Mouse (Mus musculus) megakaryocyte progenitor cell, adult 5-6 weeks (primary cell): Measurements from ENCODE around the gene Taok2. TPM values are rescaled to one million over a fixed set of nuclear protein-coding genes. Genes with fewer than 3 reads are reported as not detected.
A peak's percentile ranks its signal among the peaks of the same experiment; 100 is the strongest.
"Not testable (repeated sequence)": the region's sequence is repeated elsewhere in the genome, so short reads cannot be mapped to it uniquely, and the experiment has no call there.

Source experiments
- ATAC-seq: replicated peaks from 2 replicates; pipeline ENCODE4 v1.8.0; 2016; ENCODE audit warnings: mild to moderate bottlenecking, moderate TSS enrichment, inconsistent platforms; ENCODE audit not compliant: poor library complexity
- total RNA-seq, 2 experiments: library from RNA; stranded (forward) in 1 of 2; stranded (reverse) in 1 of 2; fragments of 157-497, 149-512 nt in 1 of 2; fragments of 200-1000 nt in 1 of 2; gene quantifications; 2 replicates each; pipeline versions ENCODE4 v1.2.3 to v1.2.4; 2015 to 2017

The Taok2 gene
- total RNA-seq (2015) (16.5 and 19.4 TPM in 2 replicates), total RNA-seq (2017) (30.2 and 32.6 TPM in 2 replicates)

DNA sequence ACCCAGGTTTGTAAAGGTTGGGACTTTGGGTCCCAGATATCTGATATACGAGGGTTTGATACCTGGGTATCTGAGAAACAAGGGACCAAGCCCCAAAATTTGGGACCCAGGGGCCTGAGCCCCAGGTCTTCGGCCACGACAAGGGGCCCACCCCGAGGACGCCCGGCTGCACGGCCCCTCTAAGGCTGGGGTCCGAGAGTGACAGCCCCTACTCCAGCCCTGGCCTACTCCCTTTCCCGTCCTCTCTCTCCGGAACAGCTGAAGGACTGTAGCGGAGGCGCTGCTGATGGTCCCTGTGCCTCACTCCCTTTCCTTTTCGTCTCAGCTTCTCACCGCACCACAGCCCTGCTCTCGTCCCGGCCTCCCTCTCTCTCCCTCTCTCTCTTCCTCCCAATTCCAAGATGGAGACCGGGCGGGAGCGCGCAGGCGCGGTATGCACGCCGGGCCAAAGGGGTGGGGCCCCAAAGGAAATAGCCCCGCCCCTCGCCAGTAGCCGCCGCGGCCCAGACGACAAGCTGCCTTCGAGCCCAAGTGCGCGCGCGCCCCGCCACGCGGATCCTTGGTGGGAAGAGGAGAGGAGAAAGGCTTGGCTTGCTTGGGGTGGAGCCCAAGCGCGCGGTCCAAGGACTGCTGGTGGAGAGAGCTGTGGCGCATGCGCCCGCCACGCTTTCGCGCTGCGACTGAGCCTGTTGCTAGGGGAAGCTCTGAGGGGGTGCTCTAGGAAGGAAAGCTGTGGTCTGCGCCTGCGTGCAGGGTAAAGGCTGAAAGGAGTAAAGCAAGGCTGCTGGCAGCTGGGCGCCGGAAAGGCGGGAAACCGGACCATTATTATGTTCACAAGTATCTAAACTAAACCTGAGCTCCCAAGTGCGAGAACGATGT lies at the start of gene Taok2:
TSS of gene Taok2 (minus strand) at position 418 of the 879 bp plus-strand sequence.
- peak; percentile 94 for ATAC-seq

- ATAC-seq = no peak
Observed at GRCm38 (mm10) chr7:126932652-126933051, 48.1 kb upstream of the Taok2 start.

DNA sequence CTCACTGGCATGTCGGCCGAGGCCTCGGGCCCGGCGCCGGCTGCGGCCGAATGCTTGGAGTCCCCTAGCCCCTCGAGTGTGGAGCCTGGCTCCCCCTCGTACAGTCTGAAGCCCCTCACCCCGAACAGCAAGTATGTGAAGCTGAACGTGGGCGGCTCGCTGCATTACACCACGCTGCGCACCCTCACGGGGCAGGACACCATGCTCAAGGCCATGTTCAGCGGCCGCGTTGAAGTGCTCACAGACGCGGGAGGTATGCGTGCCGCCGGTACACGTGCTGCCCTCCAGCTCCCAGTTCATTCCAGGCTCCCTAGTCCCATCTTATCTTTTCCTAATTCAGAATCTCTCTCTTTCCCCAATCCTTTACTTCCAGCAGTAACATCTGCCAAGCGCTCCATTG lies 44.5 kb upstream of the Taok2 start:
- ATAC-seq = no peak

GRCm38 (mm10) chr7:126928384-126929037 lies 44.0 kb upstream of the Taok2 start, which contains the start of gene Kctd13:
Kctd13 (plus strand) TSS chr7:126928879.
- peak; percentile 79 for ATAC-seq

- ATAC-seq = peak; percentile 61
Observed at GRCm38 (mm10) chr7:126926299-126926698, 41.8 kb upstream of the Taok2 start.

- no peak for ATAC-seq
Observed at GRCm38 (mm10) chr7:126923999-126924398, 39.5 kb upstream of the Taok2 start.

- ATAC-seq = no peak
Observed at GRCm38 (mm10) chr7:126922624-126923060, 38.1 kb upstream of the Taok2 start, which contains the start of gene Tmem219. Tmem219 (minus strand) TSS chr7:126922917.

DNA sequence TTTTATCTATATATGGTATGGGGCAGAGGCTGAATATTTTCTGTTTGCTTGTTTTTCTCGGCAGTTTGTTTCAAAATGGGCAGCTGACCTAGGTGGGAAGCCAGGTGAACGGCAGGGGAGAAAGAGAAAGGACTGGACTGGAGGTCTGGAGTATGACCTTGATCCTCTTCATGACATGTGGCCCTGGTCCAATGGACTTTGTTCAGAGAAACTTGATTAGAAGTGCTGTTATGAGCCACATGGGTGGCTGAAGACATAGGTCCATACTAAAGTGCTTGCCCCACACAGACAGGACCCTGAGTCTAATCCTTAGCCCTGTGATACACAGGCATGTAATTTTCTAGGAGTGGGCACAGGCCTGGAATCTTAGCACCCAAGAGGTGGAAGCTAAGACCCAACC lies 37.1 kb upstream of the Taok2 start:
- no peak for ATAC-seq

DNA sequence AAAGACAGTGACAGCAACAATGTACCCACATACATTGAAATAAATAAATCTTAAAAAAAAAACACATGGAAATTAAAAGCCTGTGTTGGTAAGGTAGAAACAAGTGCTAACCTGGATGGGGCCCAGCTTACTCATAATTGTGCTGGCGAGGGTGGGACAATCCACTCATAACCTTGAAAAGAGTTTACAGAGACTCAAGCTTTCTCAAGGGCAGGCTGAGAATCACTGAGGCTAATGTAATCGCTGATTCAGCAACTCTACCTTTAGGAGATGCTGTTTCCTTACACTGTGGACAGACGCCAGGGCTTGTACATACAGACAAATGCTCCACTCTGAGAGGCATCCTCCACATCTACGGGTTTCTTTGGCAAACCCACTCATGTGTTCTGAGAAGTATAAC lies 35.5 kb upstream of the Taok2 start:
- ATAC-seq = no peak

DNA sequence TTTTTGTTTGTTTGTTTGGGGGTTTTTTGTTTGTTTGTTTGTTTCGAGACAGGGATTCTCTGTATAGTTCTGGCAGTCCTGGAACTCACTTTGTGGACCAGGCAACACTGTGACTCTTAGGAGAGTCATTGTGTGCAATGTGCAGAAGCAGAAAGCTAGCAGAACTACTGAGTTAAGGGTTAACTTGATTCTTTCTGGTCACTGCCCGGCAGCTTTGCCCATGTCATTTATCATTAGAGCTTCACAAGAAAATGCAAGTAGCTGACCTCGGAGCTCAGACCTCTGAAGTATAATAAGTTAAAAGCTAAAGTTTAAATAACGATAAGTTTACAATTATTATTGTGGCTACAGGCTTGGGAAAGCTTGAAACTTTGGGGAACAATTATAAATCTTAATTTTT lies 33.9 kb upstream of the Taok2 start:
- not testable (repeated sequence) for ATAC-seq

DNA sequence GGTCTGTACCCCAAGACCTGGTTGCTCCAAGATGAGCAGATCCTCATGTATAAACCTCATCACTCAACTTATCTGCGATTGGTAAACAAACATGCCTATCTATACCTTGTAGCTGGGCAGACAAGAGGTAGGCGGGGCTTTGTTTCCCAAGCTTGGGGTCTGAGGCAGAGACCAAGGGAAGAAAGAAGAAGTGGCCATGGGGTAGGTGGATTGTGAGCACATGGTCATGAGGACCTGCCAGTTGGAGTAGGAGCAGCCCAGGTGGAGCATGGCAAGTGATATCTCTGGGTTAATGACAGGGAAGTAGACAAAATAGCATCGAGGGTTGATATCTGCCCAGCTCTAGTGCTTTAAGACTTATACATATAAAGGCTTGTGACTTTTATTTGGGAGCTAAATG lies 30.3 kb upstream of the Taok2 start:
- peak; percentile 52; the same call in 1 of the 2 replicates for ATAC-seq

- ATAC-seq = peak; percentile 37; the same call in 1 of the 2 replicates
Observed at GRCm38 (mm10) chr7:126905590-126905989, 21.1 kb upstream of the Taok2 start.

- ATAC-seq = not testable (repeated sequence)
Observed at GRCm38 (mm10) chr7:126899781-126900180, 15.3 kb upstream of the Taok2 start.

- ATAC-seq = peak; percentile 89
Observed at GRCm38 (mm10) chr7:126898102-126898990, 13.8 kb upstream of the Taok2 start.

DNA sequence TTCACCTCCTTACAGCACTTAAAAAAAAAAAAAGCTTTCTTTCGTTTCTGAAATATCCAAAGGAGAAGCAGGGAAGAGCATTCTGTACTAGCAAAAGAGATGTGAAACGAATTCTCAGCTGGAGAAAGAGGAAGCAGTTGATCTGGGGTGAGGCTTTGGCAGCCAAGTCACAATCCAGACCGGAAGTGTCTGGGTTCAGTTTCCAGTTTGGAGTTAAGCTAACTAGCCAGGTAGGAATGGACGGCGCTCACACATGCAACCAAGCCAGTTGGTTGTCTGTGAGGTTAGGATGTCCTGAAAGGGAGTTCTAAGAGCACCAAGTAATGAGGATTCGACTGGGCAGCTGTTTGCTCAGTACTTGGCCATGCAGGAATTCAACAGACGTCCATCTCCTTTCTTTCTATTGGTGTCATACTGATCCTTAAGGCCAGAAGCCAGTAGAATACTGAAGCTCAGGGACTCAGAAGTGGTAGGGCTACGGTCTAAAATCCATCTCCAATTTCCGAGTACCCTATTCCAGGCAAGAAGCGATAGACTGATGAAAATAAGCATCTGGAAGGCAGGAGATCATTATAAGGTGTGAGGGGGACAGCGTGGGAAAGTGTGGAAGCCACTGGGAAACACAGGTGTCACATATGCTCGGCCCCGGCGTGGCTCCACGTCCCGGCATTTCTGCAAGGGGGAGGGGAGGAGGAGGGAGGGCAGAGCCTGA lies 13.0 kb upstream of the Taok2 start:
- ATAC-seq = peak; percentile 71

GRCm38 (mm10) chr7:126896912-126897311 lies 12.4 kb upstream of the Taok2 start:
- ATAC-seq = peak; percentile 25

DNA sequence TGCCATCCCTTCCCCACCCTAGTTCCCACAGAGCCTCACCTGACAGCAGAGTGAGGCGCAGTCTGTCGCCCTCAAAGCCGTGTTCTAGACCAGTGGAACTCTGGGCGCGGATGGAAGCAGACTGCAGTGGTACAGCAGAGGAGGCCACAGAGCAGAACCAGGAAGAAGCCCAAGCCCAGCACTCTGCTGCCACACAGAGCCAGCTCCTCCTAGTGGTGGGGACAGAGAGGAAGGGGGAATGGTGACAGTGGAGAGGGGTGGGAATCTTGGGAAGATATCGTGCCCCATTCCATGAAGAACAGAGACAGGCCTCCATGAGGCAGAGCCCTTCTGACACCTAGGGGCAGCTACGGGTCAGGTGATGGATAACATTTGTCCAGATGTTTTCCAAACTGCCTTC lies 4.3 kb upstream of the Taok2 start:
- ATAC-seq = no peak

- no peak for ATAC-seq
Observed at GRCm38 (mm10) chr7:126887281-126887680, 2.8 kb upstream of the Taok2 start.

DNA sequence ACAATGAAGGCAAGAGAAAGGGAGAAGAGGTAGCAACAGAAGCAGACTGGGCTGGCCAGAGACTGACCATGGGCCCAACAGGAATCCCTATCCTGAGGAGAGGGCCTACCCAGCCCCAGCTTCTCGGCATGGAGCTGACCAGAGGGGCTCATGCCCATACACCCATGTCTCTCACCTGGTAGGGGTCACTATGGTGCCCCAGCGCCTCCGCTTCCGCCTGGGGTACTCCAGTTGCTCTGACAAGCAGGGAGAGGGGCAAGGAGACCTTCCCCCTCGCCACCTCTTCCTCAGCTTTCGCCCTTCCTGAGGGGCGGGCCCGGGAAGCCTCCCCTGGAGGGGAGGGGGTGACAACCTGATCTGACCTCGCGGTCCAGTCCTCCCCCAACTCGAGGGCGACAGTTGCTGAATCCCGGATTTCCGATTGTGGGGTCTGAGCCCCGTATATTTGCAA lies 747 bp downstream of the Taok2 start:
- no peak for ATAC-seq

- ATAC-seq = no peak
Observed at GRCm38 (mm10) chr7:126881040-126881439, 3.5 kb downstream of the Taok2 start.
